Mouse (Mus musculus) ES-Bruce4 (cell line): ENCODE data around the gene Rfxank.

Source experiments
- CTCF ChIP-seq: IDR thresholded peaks from one replicate; pipeline ENCODE4 v1.8.1; 2011; ENCODE audit warnings: low read depth, low read length
- POLR2A ChIP-seq: IDR thresholded peaks from one replicate; pipeline ENCODE4 v1.8.1; 2011; ENCODE audit warnings: low read length; ENCODE audit not compliant: insufficient read depth

- TF ChIP-seq CTCF (no peak), POLR2A (no peak)
These were observed 46.2 kb downstream of the Rfxank start for GRCm38 (mm10) chr8:70092786-70093185.
